Mouse (Mus musculus): ENCODE results near the gene Osbpl8.

- TF ChIP-seq POLR2A (IDR thresholded peaks at IDR 0.05; ENCODE audit: low read depth, low read length): no peak
- TF ChIP-seq CTCF (conservative IDR thresholded peaks at IDR 0.05; ENCODE audit: insufficient read depth, insufficient read length, low read depth, low read length): no peak
Observed at GRCm38 (mm10) chr10:111122864-111123398, 41.6 kb upstream of the Osbpl8 start.
